Mouse (Mus musculus): Measurements from ENCODE around the gene Pou3f1. TPM values are rescaled to one million over a fixed set of nuclear protein-coding genes. Genes with fewer than 3 reads are reported as not detected.

Pou3f1 gene
- polyA plus RNA-seq, 1 experiment from 2014 or later, result 0.10 TPM

DNA sequence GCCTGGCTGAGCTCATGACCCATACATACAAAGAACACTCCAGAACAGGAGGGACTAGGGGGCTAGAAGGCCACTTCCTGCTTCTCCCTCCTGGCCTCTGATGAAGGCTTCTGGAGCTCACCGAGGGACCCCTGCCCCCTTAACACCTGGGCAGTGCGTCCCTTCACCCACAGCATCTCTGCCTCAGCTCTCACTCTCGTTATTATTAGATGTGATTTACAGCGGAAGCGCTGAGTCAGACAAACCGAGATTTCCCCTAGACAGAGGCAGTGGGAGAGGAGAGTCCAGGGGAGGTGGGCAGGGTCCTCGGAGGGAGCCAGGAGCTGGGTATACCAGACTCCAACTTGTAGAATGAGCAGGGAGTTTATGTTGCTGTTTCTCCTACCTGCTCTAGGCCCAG lies 15.0 kb downstream of the Pou3f1 start:
- Histone ChIP-seq H3K36me3 (ENCODE audit: control insufficient read depth, insufficient read depth, low read length) (no peaks in the 10 kb centered on the region; the same call in 1 of the 2 replicates), H3K4me2 (replicated peaks; ENCODE audit: low read depth, low read length) (no peak overlapping the region), H3K9ac (replicated peaks; ENCODE audit: low read depth, low read length) (no peak overlapping the region), H3K4me1 (ENCODE audit: control insufficient read depth, insufficient read depth, low read length) (peaks cover 10% of the 10 kb centered on the region; the same call in 1 of the 2 replicates), H3K9me3 (ENCODE audit: control insufficient read depth, low read depth, low read length) (no peaks in the 10 kb centered on the region), H3K27me3 (ENCODE audit: control insufficient read depth, insufficient read depth, low read length) (no peaks in the 10 kb centered on the region), H3K27ac (ENCODE audit: low read length) (no peak overlapping the region), H3K4me3 (ENCODE audit: low read depth, low read length) (no peak overlapping the region)
- ATAC-seq (ENCODE audit: insufficient number of reproducible peaks, insufficient read depth, low FRiP score, low read depth), result no peak
- 17% methylated on average over 7 of the region's 7 CpGs for WGBS

DNA sequence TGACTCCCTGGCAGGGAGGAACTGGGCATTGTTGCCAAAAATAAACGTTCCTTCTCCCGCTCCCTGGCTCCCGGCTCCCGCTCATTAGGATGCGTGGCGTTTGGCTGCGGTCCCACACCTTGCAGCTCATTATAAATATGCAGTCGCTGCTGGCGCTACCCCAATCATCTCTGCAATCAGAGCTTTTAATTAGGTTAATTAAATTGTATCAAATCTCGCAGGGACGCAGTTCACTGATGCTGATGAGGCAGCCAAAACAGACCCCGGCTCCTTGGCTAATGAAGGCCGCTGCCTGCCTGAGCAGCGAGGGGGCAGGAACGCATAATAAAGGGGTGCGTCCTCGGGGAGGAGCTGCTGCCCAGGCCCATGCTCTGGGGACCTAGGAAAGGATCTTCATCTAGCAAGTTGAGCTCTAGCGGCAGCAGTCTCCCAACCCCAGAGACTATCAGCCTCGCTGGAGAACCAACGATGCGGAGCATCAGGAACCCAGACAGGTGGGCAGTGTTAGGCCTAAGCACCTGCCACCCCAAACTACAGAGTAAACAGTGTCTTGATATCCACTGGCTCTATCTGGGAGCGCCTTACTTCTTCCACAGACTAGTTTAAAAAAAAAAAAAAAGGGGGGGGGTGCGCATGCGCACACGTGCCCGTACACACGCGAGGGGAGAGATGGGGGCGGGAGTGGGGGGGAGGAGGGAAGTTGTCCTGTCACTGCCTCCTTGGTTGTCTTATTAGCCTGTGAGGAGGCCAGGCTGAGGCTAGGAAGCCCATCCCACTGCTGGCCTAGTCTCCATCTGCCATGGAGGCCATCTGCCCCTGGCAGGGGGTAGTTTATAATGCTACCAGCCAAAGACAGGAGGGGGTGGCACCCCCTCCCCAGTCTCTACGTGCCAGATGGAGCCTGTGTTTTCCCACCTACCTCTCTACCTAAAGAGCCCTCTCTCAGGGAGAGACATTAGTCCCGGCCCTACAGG lies 16.0 kb downstream of the Pou3f1 start:
- Histone ChIP-seq H3K9ac (replicated peaks; ENCODE audit: low read depth, low read length) (no peak overlapping the region), H3K27me3 (ENCODE audit: control insufficient read depth, insufficient read depth, low read length) (no peaks in the 10 kb centered on the region), H3K4me3 (ENCODE audit: low read depth, low read length) (no peak overlapping the region), H3K4me1 (ENCODE audit: control insufficient read depth, insufficient read depth, low read length) (peaks cover 10% of the 10 kb centered on the region; the same call in 1 of the 2 replicates), H3K9me3 (ENCODE audit: control insufficient read depth, low read depth, low read length) (no peaks in the 10 kb centered on the region), H3K4me2 (replicated peaks; ENCODE audit: low read depth, low read length) (peak overlapping the region; percentile 29), H3K27ac (ENCODE audit: low read length) (no peak overlapping the region), H3K36me3 (ENCODE audit: control insufficient read depth, insufficient read depth, low read length) (no peaks in the 10 kb centered on the region; the same call in 1 of the 2 replicates)
- ATAC-seq (ENCODE audit: insufficient number of reproducible peaks, insufficient read depth, low FRiP score, low read depth), result no peak
- WGBS, result 6% methylated on average over 29 of the region's 31 CpGs

DNA sequence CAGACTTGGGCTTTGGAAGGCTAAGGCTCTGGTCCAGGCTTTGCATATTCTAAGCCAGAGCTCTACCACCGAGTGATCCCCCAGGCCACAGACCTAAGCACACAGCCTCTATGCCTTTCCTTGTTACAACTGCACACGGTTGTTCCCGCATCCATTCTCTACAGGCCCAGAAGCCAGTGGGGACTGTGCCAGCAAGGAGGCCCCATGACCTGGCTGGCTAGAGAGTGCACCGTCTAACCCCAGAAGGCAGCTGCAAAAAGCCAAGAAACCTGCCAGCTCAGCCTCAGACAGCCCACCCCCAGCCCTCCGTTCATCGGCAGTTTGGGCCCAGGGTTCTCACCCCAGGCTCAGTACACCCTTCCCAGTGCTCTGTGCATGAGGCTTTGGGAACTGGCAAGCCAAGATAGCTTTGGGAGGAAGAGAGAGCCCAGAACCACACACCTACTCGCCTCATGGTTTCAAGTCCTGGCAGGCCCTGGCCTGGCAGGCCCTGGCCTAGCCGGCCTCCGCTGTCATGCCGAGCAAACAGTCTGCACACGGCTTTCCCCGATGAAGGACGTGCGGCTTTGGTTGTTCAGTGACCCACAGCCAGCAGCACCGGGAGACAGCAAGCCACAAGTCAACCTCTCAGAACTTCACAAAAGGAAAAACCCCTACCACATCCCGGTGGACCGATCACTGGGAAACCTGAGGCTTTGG lies 17.9 kb downstream of the Pou3f1 start:
- no peaks in the 10 kb centered on the region for H3K27me3 ChIP-seq (ENCODE audit: control insufficient read depth, insufficient read depth, low read length)
- H3K9ac ChIP-seq (replicated peaks; ENCODE audit: low read depth, low read length), result no peak overlapping the region
- H3K4me3 ChIP-seq (ENCODE audit: low read depth, low read length), result no peak overlapping the region
- H3K4me2 ChIP-seq (replicated peaks; ENCODE audit: low read depth, low read length), result no peak overlapping the region
- H3K4me1 ChIP-seq (ENCODE audit: control insufficient read depth, insufficient read depth, low read length), result peaks cover 10% of the 10 kb centered on the region; the same call in 1 of the 2 replicates
- no peak overlapping the region for H3K27ac ChIP-seq (ENCODE audit: low read length)
- 64% methylated on average over 17 of the region's 17 CpGs for WGBS
- H3K9me3 ChIP-seq (ENCODE audit: control insufficient read depth, low read depth, low read length), result no peaks in the 10 kb centered on the region
- ATAC-seq (ENCODE audit: insufficient number of reproducible peaks, insufficient read depth, low FRiP score, low read depth), result no peak; the same call in 1 of the 2 replicates
- peaks cover 11% of the 10 kb centered on the region for H3K36me3 ChIP-seq (ENCODE audit: control insufficient read depth, insufficient read depth, low read length)

DNA sequence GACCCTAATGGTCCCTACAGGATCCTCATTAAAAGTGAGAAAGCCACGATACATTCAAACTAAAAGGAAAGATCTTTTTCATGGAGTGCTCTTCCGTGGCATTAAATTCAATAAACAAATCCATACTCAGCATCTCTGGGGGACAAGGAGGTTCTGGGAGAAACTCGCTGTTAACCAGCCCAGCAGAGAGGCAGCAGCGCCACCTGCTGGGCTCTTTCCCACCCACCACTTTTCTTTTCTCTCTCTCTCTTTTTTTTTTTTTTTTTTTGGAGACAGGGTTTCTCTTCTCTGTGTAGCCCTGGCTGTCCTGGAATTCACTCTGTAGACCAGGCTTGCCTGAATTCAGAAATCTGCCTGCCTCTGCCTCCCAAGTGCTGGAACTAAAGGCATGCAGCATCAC lies 18.4 kb downstream of the Pou3f1 start:
- WGBS, result 2% methylated on average over 4 of the region's 4 CpGs
- no peak for ATAC-seq (ENCODE audit: insufficient number of reproducible peaks, insufficient read depth, low FRiP score, low read depth)
- Histone ChIP-seq H3K27ac (ENCODE audit: low read length) (no peak overlapping the region), H3K27me3 (ENCODE audit: control insufficient read depth, insufficient read depth, low read length) (no peaks in the 10 kb centered on the region), H3K9me3 (ENCODE audit: control insufficient read depth, low read depth, low read length) (no peaks in the 10 kb centered on the region), H3K4me1 (ENCODE audit: control insufficient read depth, insufficient read depth, low read length) (peaks cover 10% of the 10 kb centered on the region; the same call in 1 of the 2 replicates), H3K4me3 (ENCODE audit: low read depth, low read length) (no peak overlapping the region), H3K9ac (replicated peaks; ENCODE audit: low read depth, low read length) (no peak overlapping the region), H3K36me3 (ENCODE audit: control insufficient read depth, insufficient read depth, low read length) (peaks cover 16% of the 10 kb centered on the region), H3K4me2 (replicated peaks; ENCODE audit: low read depth, low read length) (no peak overlapping the region)

DNA sequence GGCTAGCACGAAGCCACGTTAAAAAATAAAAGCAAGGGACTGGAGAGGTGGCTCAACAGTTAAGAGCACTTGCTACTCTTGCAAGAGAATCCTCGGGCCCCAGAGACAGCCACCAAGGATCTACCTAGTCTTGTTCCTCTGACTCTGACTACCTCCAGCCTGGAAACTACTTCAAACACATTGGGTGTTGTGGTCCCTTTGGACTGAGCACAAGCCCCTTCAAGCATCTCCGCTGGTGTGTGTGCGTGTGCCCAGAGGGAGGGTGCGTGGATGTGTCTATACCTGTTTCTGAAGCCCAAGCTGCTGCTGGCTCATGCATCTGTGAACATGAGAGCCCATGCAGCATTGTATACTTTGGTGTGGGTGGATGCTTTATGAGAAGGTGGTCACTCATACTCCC lies 19.4 kb downstream of the Pou3f1 start:
- Histone ChIP-seq H3K4me3 (ENCODE audit: low read depth, low read length) (no peak overlapping the region), H3K9ac (replicated peaks; ENCODE audit: low read depth, low read length) (no peak overlapping the region), H3K4me1 (ENCODE audit: control insufficient read depth, insufficient read depth, low read length) (peaks cover 10% of the 10 kb centered on the region; the same call in 1 of the 2 replicates), H3K27ac (ENCODE audit: low read length) (no peak overlapping the region), H3K4me2 (replicated peaks; ENCODE audit: low read depth, low read length) (no peak overlapping the region), H3K27me3 (ENCODE audit: control insufficient read depth, insufficient read depth, low read length) (no peaks in the 10 kb centered on the region), H3K9me3 (ENCODE audit: control insufficient read depth, low read depth, low read length) (no peaks in the 10 kb centered on the region), H3K36me3 (ENCODE audit: control insufficient read depth, insufficient read depth, low read length) (peaks cover 21% of the 10 kb centered on the region)
- ATAC-seq (ENCODE audit: insufficient number of reproducible peaks, insufficient read depth, low FRiP score, low read depth), result no peak
- 81% methylated on average over 6 of the region's 6 CpGs for WGBS

DNA sequence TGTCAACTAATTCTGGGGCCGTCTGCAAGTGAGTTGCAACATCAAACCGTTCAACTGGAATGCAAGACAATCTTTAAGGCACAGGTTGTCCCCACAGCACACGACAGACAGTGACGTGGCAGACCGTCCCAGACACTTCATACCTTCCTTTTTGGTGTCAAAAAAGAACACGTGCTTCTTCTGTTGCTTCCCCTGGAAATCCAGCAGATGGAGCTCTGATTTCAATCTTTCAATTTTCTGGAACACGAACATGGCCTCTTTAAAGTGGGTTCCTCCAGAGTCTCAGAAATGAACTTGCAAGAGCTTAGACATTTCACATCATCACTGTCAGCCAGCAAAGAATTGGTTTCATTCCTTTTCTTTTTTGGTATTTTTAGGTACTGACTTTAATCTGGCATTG lies 25.7 kb downstream of the Pou3f1 start:
- Histone ChIP-seq H3K27me3 (ENCODE audit: control insufficient read depth, insufficient read depth, low read length) (no peaks in the 10 kb centered on the region), H3K4me1 (ENCODE audit: control insufficient read depth, insufficient read depth, low read length) (no peaks in the 10 kb centered on the region), H3K4me3 (ENCODE audit: low read depth, low read length) (no peak overlapping the region), H3K36me3 (ENCODE audit: control insufficient read depth, insufficient read depth, low read length) (peaks cover 58% of the 10 kb centered on the region), H3K9me3 (ENCODE audit: control insufficient read depth, low read depth, low read length) (no peaks in the 10 kb centered on the region), H3K9ac (replicated peaks; ENCODE audit: low read depth, low read length) (no peak overlapping the region), H3K27ac (ENCODE audit: low read length) (no peak overlapping the region), H3K4me2 (replicated peaks; ENCODE audit: low read depth, low read length) (no peak overlapping the region)
- 54% methylated on average over 7 of the region's 7 CpGs for WGBS
- ATAC-seq (ENCODE audit: insufficient number of reproducible peaks, insufficient read depth, low FRiP score, low read depth), result no peak

DNA sequence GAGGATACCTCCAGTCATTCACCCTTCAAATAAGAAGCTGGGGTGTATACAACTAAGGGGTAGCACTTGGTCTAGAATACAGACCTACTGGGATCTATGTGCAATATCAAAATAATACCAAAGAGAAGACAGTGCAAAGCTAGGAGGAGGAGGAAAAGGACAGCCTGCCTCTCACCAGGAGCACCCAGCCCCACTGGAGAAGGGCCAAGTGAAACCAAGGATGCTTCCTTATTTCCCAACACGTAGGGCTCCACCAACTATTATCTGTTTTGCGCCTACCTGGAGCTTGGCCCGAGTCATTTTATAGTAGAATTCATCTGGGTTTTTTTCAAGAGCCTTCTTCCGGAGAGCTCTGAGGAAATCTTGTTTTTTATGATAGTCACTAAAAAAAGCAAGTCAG lies 26.9 kb downstream of the Pou3f1 start:
- 93% methylated on average over 4 of the region's 4 CpGs for WGBS
- no peak overlapping the region for H3K4me2 ChIP-seq (replicated peaks; ENCODE audit: low read depth, low read length)
- no peak overlapping the region for H3K27ac ChIP-seq (ENCODE audit: low read length)
- no peaks in the 10 kb centered on the region for H3K9me3 ChIP-seq (ENCODE audit: control insufficient read depth, low read depth, low read length)
- H3K27me3 ChIP-seq (ENCODE audit: control insufficient read depth, insufficient read depth, low read length), result no peaks in the 10 kb centered on the region
- H3K9ac ChIP-seq (replicated peaks; ENCODE audit: low read depth, low read length), result no peak overlapping the region
- H3K4me3 ChIP-seq (ENCODE audit: low read depth, low read length), result no peak overlapping the region
- no peaks in the 10 kb centered on the region for H3K4me1 ChIP-seq (ENCODE audit: control insufficient read depth, insufficient read depth, low read length)
- ATAC-seq (ENCODE audit: insufficient number of reproducible peaks, insufficient read depth, low FRiP score, low read depth), result no peak
- H3K36me3 ChIP-seq (ENCODE audit: control insufficient read depth, insufficient read depth, low read length), result peaks cover 57% of the 10 kb centered on the region

DNA sequence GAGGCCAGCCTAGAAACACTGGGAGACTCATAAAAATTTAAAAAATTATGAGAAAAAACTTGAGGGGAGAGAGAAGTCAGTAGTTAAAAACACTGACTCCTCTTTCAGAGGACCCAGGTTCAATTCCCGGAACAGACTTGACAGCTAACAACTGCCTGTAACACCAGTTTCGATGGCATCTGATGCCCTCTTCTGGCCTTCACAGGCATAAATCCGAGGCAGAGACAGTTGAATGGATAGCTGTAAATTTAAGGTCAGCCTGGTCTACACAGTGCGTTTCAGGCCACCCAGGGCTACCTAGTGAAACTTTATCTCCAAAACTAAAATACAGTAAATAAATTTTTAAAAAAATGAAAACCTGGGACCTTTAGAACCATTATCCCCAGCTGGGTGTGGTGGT lies 28.4 kb downstream of the Pou3f1 start:
- Histone ChIP-seq H3K27me3 (ENCODE audit: control insufficient read depth, insufficient read depth, low read length) (no peaks in the 10 kb centered on the region), H3K4me3 (ENCODE audit: low read depth, low read length) (no peak overlapping the region), H3K36me3 (ENCODE audit: control insufficient read depth, insufficient read depth, low read length) (peaks cover 42% of the 10 kb centered on the region), H3K27ac (ENCODE audit: low read length) (no peak overlapping the region), H3K4me1 (ENCODE audit: control insufficient read depth, insufficient read depth, low read length) (no peaks in the 10 kb centered on the region), H3K9ac (replicated peaks; ENCODE audit: low read depth, low read length) (no peak overlapping the region), H3K4me2 (replicated peaks; ENCODE audit: low read depth, low read length) (no peak overlapping the region), H3K9me3 (ENCODE audit: control insufficient read depth, low read depth, low read length) (no peaks in the 10 kb centered on the region)
- no peak for ATAC-seq (ENCODE audit: insufficient number of reproducible peaks, insufficient read depth, low FRiP score, low read depth)
- 78% methylated on average over 4 of the region's 4 CpGs for WGBS

Data from stomach, embryonic 14.5 days (tissue).